Mouse (Mus musculus) stomach, postnatal 0 days (tissue): ENCODE measurements around the gene Defb25.

Source experiments
- CTCF ChIP-seq: IDR thresholded peaks from 2 replicates; pipeline ENCODE4 v1.5.1; 2016; ENCODE audit warnings: antibody characterized with exemption, low read depth, mild to moderate bottlenecking, moderate library complexity
- EP300 ChIP-seq: optimal IDR thresholded peaks from 2 replicates; pipeline ENCODE3; 2016; ENCODE audit warnings: antibody characterized with exemption

GRCm38 (mm10) chr2:152580107-152580506, 42.7 kb downstream of the Defb25 start, which contains the start of gene Defb19:
- TF ChIP-seq CTCF (no peak), EP300 (no peak)
